Mouse (Mus musculus): Measurements from ENCODE around the gene Prkar1b.

DNA sequence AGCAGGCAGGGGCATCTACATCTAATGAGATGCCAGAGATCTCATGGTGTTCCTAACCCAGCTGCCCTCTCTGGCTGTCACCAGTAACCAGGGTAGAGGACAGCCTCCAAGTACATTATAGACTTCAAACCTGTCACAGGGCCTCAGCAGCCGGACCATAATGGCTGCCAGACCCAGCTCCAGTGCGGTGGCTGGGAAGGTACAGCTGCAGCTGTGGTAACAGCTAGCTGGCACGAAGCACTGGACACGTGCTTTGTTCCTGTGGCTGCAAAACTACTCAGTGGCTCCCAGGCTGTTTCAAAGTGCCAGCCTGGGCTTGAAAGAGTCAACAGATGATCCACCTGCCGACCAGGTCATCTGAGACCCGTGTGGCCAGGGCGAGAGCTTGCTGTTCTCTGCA, 73.4 kb downstream of the Prkar1b start:
- TF ChIP-seq POLR2A (IDR thresholded peaks at IDR 0.05; ENCODE audit: extremely low read depth, insufficient read depth, low read length), result no peak
- TF ChIP-seq CTCF (IDR thresholded peaks at IDR 0.05; ENCODE audit: low read depth, low read length), result no peak

Data from liver, adult 2 months (tissue).